Mouse (Mus musculus) kidney, postnatal 0 days (tissue): ENCODE data around the gene Sult1a1. TPM values are rescaled to one million over a fixed set of nuclear protein-coding genes. Genes with fewer than 3 reads are reported as not detected.

Source experiments
- ATAC-seq: fragments of 200-750 bp; cut with Nextera tagmentation; replicated peaks from 2 replicates; pipeline ENCODE4 v1.8.0; 2017; ENCODE audit warnings: low read depth, moderate number of reproducible peaks, moderate TSS enrichment, moderate library complexity; ENCODE audit not compliant: low FRiP score
- DNase-seq: peaks from one replicate; pipeline ENCODE4 v3.0.0-alpha.2; 2016; ENCODE audit warnings: low spot score
- H3K27ac ChIP-seq: fragments of 300-500 bp; sonication (generic); 2 replicates; pipeline ENCODE4 v1.5.1; 2014; ENCODE audit warnings: mild to moderate bottlenecking
- H3K27me3 ChIP-seq: fragments of 300-500 bp; sonication (generic); 2 replicates; pipeline ENCODE4 v1.6.1; 2014; ENCODE audit warnings: low read length, mixed read lengths; ENCODE audit not compliant: insufficient read depth
- H3K36me3 ChIP-seq: fragments of 300-500 bp; sonication (generic); 2 replicates; pipeline ENCODE4 v1.6.1; 2014; ENCODE audit warnings: low read length, mixed read lengths; ENCODE audit not compliant: insufficient read depth
- H3K4me1 ChIP-seq: fragments of 300-500 bp; sonication (generic); replicated peaks from 2 replicates; pipeline ENCODE4 v1.6.1; 2014; ENCODE audit warnings: antibody characterized with exemption, low read length, mixed read lengths; ENCODE audit not compliant: insufficient read depth
- H3K4me2 ChIP-seq: fragments of 300-500 bp; sonication (generic); 2 replicates; pipeline ENCODE4 v1.6.1; 2014; ENCODE audit warnings: mild to moderate bottlenecking, low read length, moderate library complexity, mixed read lengths
- H3K4me3 ChIP-seq: fragments of 300-500 bp; sonication (generic); replicated peaks from 2 replicates; pipeline ENCODE4 v1.5.1; 2014; ENCODE audit warnings: low read depth, low read length
- H3K9ac ChIP-seq: fragments of 300-500 bp; sonication (generic); 2 replicates; pipeline ENCODE4 v1.6.1; 2014; ENCODE audit warnings: low read depth, low read length
- H3K9me3 ChIP-seq: fragments of 300-500 bp; sonication (generic); replicated peaks from 2 replicates; pipeline ENCODE4 v1.6.1; 2016; ENCODE audit warnings: low read length, inconsistent platforms, mixed read lengths
- CTCF ChIP-seq: IDR thresholded peaks from 2 replicates; pipeline ENCODE4 v1.5.1; 2016; ENCODE audit warnings: antibody characterized with exemption, low read depth, mild to moderate bottlenecking, moderate library complexity
- WGBS: fragments of 180-500 bp; shearing (Covaris S2); extraction: QIAGEN DNeasy Blood & Tissue Kit; methylation state at CpG from one replicate; pipeline ENCODE4 v1.1.7; 2014; 5-methylcytosine and 5-hydroxymethylcytosine counted together
- polyA plus RNA-seq: library from polyadenylated mRNA; unstranded; fragments of >200 nt; fragmentation: Nextera tagmentation; extraction: Ambion mirVana; gene quantifications from 2 replicates; pipeline ENCODE4 v1.2.1, GENCODE M21; 2015

Gene Sult1a1
- polyA plus RNA-seq, 1 experiment from 2014 or later, result 17.3 TPM

GRCm38 (mm10) chr7:126624774-126625173 lies 51.5 kb downstream of the Sult1a1 start:
- no peak for ATAC-seq
- no peak overlapping the region for H3K4me2 ChIP-seq

GRCm38 (mm10) chr7:126623381-126623780 lies 52.9 kb downstream of the Sult1a1 start:
- ATAC-seq, result no peak
- H3K27me3 ChIP-seq, result no peaks in the 10 kb centered on the region
- H3K4me1 ChIP-seq, result 0 out of 2 replicates have a peak, but pooled peaks cover 5% of the 10 kb centered on the region
- H3K36me3 ChIP-seq, result no peaks in the 10 kb centered on the region
- no peak for TF ChIP-seq CTCF
- no peak overlapping the region for H3K4me3 ChIP-seq
- no peaks in the 10 kb centered on the region for H3K9me3 ChIP-seq
- no peak overlapping the region for H3K9ac ChIP-seq
- H3K27ac ChIP-seq, result no peak overlapping the region
- H3K4me2 ChIP-seq, result no peak overlapping the region
- 96% methylated on average over 1 of the region's 1 CpGs for WGBS
- DNase-seq, result no peak

More at GRCm38 (mm10) chr7:126624774-126625173, 51.5 kb downstream of the Sult1a1 start:
- H3K36me3 ChIP-seq, result no peaks in the 10 kb centered on the region
- H3K9me3 ChIP-seq, result no peaks in the 10 kb centered on the region
- DNase-seq, result no peak
- no peak overlapping the region for H3K27ac ChIP-seq
- TF ChIP-seq CTCF, result no peak
- no peak overlapping the region for H3K9ac ChIP-seq
- H3K4me1 ChIP-seq, result 0 out of 2 replicates have a peak, but pooled peaks cover 7% of the 10 kb centered on the region
- WGBS, result 77% methylated on average over 16 of the region's 16 CpGs
- H3K27me3 ChIP-seq, result no peaks in the 10 kb centered on the region
- H3K4me3 ChIP-seq, result no peak overlapping the region

Other genes with a start within 250 kb of the Sult1a1 start
- gene Rabep2, start 247.7 kb downstream of the Sult1a1 start, polyA plus RNA-seq, result 29.7 and 31.7 TPM in 2 replicates
- 0.45 and 0.71 TPM in 2 replicates for gene Atp2a1, start 213.3 kb downstream of the Sult1a1 start, polyA plus RNA-seq
- gene Sh2b1, start 201.0 kb downstream of the Sult1a1 start, polyA plus RNA-seq, result 44.1 and 44.8 TPM in 2 replicates
- 117 and 134 TPM in 2 replicates for gene Tufm, start 189.1 kb downstream of the Sult1a1 start, polyA plus RNA-seq
- gene Atxn2l, start 173.0 kb downstream of the Sult1a1 start, polyA plus RNA-seq, result 30.2 and 30.3 TPM in 2 replicates
- 213 and 217 TPM in 2 replicates for gene Eif3c, start 110.0 kb downstream of the Sult1a1 start, polyA plus RNA-seq
- gene Apobr, start 91.5 kb downstream of the Sult1a1 start, polyA plus RNA-seq, result 1.2 and 1.3 TPM in 2 replicates
- gene Cln3, start 90.6 kb downstream of the Sult1a1 start, polyA plus RNA-seq, result 34.4 and 36.9 TPM in 2 replicates
- gene Il27, start 81.5 kb downstream of the Sult1a1 start, polyA plus RNA-seq, result not detected in 2 replicates
- gene Nupr1, start 45.6 kb downstream of the Sult1a1 start, polyA plus RNA-seq, result 24.5 and 24.8 TPM in 2 replicates
- 37.8 and 38.6 TPM in 2 replicates for gene Sgf29, start 27.1 kb downstream of the Sult1a1 start, polyA plus RNA-seq
- 140 and 145 TPM in 2 replicates for gene Bola2, start 19.0 kb upstream of the Sult1a1 start, polyA plus RNA-seq
- 7.1 and 9.0 TPM in 2 replicates for gene Slx1b, start 19.4 kb upstream of the Sult1a1 start, polyA plus RNA-seq
- gene Coro1a, start 31.4 kb upstream of the Sult1a1 start, polyA plus RNA-seq, result 13.1 and 14.6 TPM in 2 replicates
- 63.0 and 66.1 TPM in 2 replicates for gene Mapk3, start 83.2 kb upstream of the Sult1a1 start, polyA plus RNA-seq
- gene Gdpd3, start 89.9 kb upstream of the Sult1a1 start, polyA plus RNA-seq, result 3.7 and 6.4 TPM in 2 replicates
- 158 and 188 TPM in 2 replicates for gene Ypel3, start 100.5 kb upstream of the Sult1a1 start, polyA plus RNA-seq
- gene Tbx6, start 105.1 kb upstream of the Sult1a1 start, polyA plus RNA-seq, result 0.21 and 0.26 TPM in 2 replicates
- 189 and 192 TPM in 2 replicates for gene Ppp4c, start 116.1 kb upstream of the Sult1a1 start, polyA plus RNA-seq
- 0.11 and 0.14 TPM in 2 replicates for gene Fam57b, start 121.2 kb upstream of the Sult1a1 start, polyA plus RNA-seq
- 0.37 TPM in 1 of 2 replicates, not detected in the other for gene 4930451I11Rik, start 155.2 kb upstream of the Sult1a1 start, polyA plus RNA-seq
- gene Doc2a, start 171.0 kb upstream of the Sult1a1 start, polyA plus RNA-seq, result 7.6 and 7.7 TPM in 2 replicates
- gene Hirip3, start 185.5 kb upstream of the Sult1a1 start, polyA plus RNA-seq, result 16.3 and 20.5 TPM in 2 replicates
- 67.1 and 68.7 TPM in 2 replicates for gene Ino80e, start 185.9 kb upstream of the Sult1a1 start, polyA plus RNA-seq
- gene Taok2, start 208.3 kb upstream of the Sult1a1 start, polyA plus RNA-seq, result 26.2 and 30.0 TPM in 2 replicates
- gene Tmem219, start 246.5 kb upstream of the Sult1a1 start, polyA plus RNA-seq, result 48.6 and 51.9 TPM in 2 replicates